Mouse (Mus musculus) midbrain, postnatal 0 days (tissue): ENCODE measurements around the gene Rps6ka2. TPM values are rescaled to one million over a fixed set of nuclear protein-coding genes. Genes with fewer than 3 reads are reported as not detected.
A peak's percentile ranks its signal among the peaks of the same experiment; 100 is the strongest.
"Not testable (repeated sequence)": the region's sequence is repeated elsewhere in the genome, so short reads cannot be mapped to it uniquely, and the experiment has no call there.

Experiments used
- ATAC-seq: fragments of 200-750 bp; cut with Nextera tagmentation; 2 replicates; pipeline ENCODE4 v1.8.0; 2017; ENCODE audit warnings: moderate number of reproducible peaks, mild to moderate bottlenecking, moderate TSS enrichment, moderate library complexity; ENCODE audit not compliant: low FRiP score
- DNase-seq: peaks from one replicate; pipeline ENCODE4 v3.0.0-alpha.2; 2015; ENCODE audit warnings: low spot score
- H3K27ac ChIP-seq: fragments of 300-500 bp; sonication (generic); 2 replicates; pipeline ENCODE4 v1.5.1; 2014; ENCODE audit warnings: low read depth, mild to moderate bottlenecking, low read length, mixed read lengths
- H3K27me3 ChIP-seq: fragments of 300-500 bp; sonication (generic); 2 replicates; pipeline ENCODE4 v1.6.1; 2014; ENCODE audit warnings: low read length, control low read depth, mixed read lengths; ENCODE audit not compliant: insufficient read depth
- H3K36me3 ChIP-seq: fragments of 300-500 bp; sonication (generic); 2 replicates; pipeline ENCODE4 v1.6.1; 2014; ENCODE audit warnings: low read length, control low read depth, mixed read lengths; ENCODE audit not compliant: insufficient read depth
- H3K4me1 ChIP-seq: fragments of 300-500 bp; sonication (generic); 2 replicates; pipeline ENCODE4 v1.6.1; 2014; ENCODE audit warnings: mild to moderate bottlenecking, control low read depth, antibody characterized with exemption, low read length, mixed read lengths; ENCODE audit not compliant: insufficient read depth
- H3K4me2 ChIP-seq: fragments of 300-500 bp; sonication (generic); 2 replicates; pipeline ENCODE4 v1.6.1; 2014; ENCODE audit warnings: low read depth, mild to moderate bottlenecking, low read length, mixed read lengths; ENCODE audit not compliant: poor library complexity, severe bottlenecking
- H3K4me3 ChIP-seq: fragments of 300-500 bp; sonication (generic); 2 replicates; pipeline ENCODE4 v1.5.1; 2014; ENCODE audit warnings: low read depth, mild to moderate bottlenecking, low read length, moderate library complexity
- H3K9ac ChIP-seq: fragments of 300-500 bp; sonication (generic); replicated peaks from 2 replicates; pipeline ENCODE4 v1.6.1; 2014; ENCODE audit warnings: mild to moderate bottlenecking, low read length, moderate library complexity, mixed read lengths; ENCODE audit not compliant: poor library complexity, severe bottlenecking
- H3K9me3 ChIP-seq: fragments of 300-500 bp; sonication (generic); 2 replicates; pipeline ENCODE4 v1.6.1; 2016; ENCODE audit warnings: low read length, control low read depth
- CTCF ChIP-seq: IDR thresholded peaks from 2 replicates; pipeline ENCODE4 v1.5.1; 2016; ENCODE audit warnings: antibody characterized with exemption, mild to moderate bottlenecking
- WGBS: fragments of 180-500 bp; shearing (Covaris S2); extraction: QIAGEN DNeasy Blood & Tissue Kit; methylation state at CpG from one replicate; pipeline ENCODE4 v1.1.7; 2014; 5-methylcytosine and 5-hydroxymethylcytosine counted together
- polyA plus RNA-seq: library from polyadenylated mRNA; unstranded; fragments of >200 nt; fragmentation: Nextera tagmentation; extraction: Ambion mirVana; gene quantifications from 2 replicates; pipeline ENCODE4 v1.2.1, GENCODE M21; 2015
- total RNA-seq: library from RNA; depleted of rRNA; stranded (reverse); fragments of >200 nt; gene quantifications from 2 replicates; pipeline ENCODE4 v1.2.3, GENCODE M21; 2014

Gene Rps6ka2
- total and polyA plus RNA-seq, 2 experiments from 2014 or later, result 16.8 to 34.2 TPM

DNA sequence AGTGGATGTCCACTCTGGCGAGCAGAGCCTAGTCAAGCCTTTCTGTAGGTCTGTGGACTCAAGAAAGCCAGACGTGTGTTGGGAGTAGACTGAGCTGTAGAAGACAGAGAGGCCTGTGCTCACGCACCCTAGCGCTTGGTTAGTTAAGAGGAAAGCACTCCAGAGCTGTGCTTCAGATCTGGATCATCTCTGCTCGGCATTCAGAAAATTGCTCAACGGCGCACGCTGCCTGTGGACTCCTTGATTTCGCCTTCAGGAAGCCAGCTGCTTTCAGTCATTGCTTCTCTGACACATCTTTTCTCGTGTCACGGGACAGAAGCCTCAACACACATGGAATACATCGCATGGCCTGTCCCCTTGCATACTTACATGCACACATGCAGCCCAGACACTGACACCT, 115.4 kb downstream of the Rps6ka2 start:
- Histone ChIP-seq H3K4me2 (no peak overlapping the region), H3K36me3 (0 out of 2 replicates have a peak, but pooled peaks cover 14% of the 10 kb centered on the region), H3K9me3 (no peaks in the 10 kb centered on the region), H3K27me3 (no peaks in the 10 kb centered on the region), H3K27ac (no peak overlapping the region), H3K4me3 (no peak overlapping the region), H3K4me1 (no peaks in the 10 kb centered on the region), H3K9ac (no peak overlapping the region)
- no peak for ATAC-seq
- no peak for TF ChIP-seq CTCF
- WGBS, result 89% methylated on average over 12 of the region's 12 CpGs
- DNase-seq, result no peak

DNA sequence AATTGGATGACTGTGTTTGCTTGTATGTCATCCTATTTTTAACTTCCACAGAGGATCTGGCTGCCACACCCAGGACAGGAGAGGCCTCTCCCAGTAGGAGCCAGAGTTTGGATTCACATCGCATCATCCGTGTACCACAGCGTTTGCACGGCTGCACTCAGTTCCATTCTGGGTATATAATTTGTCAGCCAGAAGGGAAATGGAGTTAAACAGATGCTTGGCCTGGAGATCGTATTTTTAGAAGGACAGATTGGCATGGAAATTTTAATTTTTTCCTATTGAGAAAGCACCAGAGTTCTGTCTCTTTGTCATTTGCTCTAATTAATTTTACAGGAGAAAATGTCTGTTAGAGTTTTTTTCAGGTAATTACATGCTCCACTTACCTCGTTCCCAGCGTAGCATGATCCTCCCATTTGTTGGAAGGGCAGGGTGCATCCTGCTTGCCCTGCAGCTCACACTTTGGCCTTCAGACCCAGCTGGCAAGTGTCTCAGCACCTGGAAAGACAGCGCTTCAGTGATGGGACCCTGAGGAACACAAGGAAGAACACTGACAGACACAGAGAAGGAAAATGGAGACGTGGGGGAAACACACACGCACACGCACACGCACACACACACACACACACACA, 116.6 kb downstream of the Rps6ka2 start:
- ATAC-seq, result no peak
- TF ChIP-seq CTCF, result no peak
- H3K4me2 ChIP-seq, result no peak overlapping the region
- H3K9ac ChIP-seq, result no peak overlapping the region
- no peaks in the 10 kb centered on the region for H3K27me3 ChIP-seq
- H3K27ac ChIP-seq, result no peak overlapping the region
- WGBS, result 82% methylated on average over 12 of the region's 12 CpGs
- DNase-seq, result no peak
- H3K4me3 ChIP-seq, result no peak overlapping the region
- no peaks in the 10 kb centered on the region for H3K9me3 ChIP-seq
- H3K36me3 ChIP-seq, result 0 out of 2 replicates have a peak, but pooled peaks cover 14% of the 10 kb centered on the region
- no peaks in the 10 kb centered on the region for H3K4me1 ChIP-seq

DNA sequence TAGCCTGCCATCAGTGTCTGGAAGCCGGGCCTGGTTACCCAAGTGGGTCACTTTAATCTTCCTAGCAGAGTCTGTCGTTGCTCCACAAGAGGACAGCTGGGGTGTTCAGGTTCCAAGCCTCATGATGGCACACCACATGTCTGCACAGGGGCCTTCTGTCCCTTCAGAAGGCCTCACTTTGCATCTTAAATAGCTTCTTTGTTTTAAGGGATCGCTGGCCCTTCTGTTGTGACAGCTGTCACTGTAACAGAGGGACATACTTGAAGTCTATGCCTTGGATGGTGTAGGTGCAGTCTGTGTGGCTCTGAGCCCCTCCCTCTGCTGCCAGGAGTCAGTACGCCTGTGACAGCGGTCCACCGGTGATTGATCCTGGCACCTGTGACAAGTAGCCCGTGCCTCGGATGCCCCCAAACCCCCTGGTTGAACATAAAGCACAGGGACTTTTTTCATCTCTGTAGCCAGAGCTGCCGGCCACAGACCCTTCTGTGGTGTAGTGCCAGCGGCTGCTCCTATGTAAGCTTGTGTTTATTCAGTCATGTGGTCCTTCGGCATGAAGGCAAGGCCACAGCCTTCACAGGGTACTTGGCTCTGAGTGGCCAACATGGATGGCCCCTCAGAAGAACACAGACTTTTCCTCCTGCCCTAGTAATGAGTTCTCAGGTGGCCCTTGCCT, 122.2 kb downstream of the Rps6ka2 start:
- no peak overlapping the region for H3K4me2 ChIP-seq
- no peaks in the 10 kb centered on the region for H3K27me3 ChIP-seq
- WGBS, result 56% methylated on average over 11 of the region's 11 CpGs
- no peak overlapping the region for H3K27ac ChIP-seq
- no peaks in the 10 kb centered on the region for H3K9me3 ChIP-seq
- no peaks in the 10 kb centered on the region for H3K4me1 ChIP-seq
- ATAC-seq (peak; percentile 53; the same call in 1 of the 2 replicates), DNase-seq (peak; percentile 77)
- H3K36me3 ChIP-seq, result peaks cover 4% of the 10 kb centered on the region; the same call in 1 of the 2 replicates
- H3K9ac ChIP-seq, result no peak overlapping the region
- TF ChIP-seq CTCF, result no peak
- H3K4me3 ChIP-seq, result no peak overlapping the region

DNA sequence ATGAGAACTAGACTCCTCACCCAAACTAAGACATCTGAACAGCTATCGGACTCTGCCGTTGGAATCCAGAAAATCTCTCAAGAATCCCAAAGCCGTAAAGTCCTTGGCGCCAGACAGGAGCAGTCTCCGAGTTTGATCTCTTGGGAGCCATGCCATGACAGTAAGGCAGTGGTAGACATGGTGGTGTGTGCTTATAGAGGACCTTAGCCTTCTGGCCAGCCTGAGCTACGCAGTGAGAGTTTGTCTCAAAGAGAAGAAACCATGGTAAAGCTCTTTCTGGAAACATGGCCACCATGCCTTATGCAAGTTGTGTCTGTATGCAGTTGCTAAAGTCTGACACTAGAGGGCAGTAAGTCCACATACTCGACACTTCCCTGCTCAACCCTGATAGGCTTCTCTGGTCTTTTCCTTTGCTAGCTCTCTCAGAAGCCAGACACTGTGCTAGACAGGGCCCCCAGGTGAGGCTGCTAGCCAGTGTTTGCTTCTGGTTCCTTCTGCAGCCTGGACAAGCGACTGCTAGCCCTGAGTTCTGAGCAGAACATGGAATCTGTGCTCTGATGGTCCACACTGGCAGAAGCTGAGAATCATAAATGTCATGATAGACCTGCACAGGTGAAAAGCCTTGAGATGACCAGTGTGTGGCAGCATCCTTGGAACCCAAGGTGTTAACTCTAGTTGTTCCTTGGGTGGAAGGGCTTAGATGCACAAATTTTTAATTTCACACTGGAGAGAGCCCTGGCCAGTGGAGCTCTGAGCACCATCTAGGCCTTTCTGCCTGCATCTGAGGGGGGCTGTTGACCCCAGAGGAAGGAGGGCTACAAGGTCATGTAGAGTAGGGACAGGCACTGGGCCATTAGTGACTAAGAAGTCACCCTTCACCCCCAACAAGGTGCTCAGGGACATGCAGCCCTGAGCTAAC, 136.6 kb downstream of the Rps6ka2 start:
- not testable (repeated sequence) for H3K9me3 ChIP-seq, H3K4me3 ChIP-seq, H3K9ac ChIP-seq, H3K4me2 ChIP-seq, H3K4me1 ChIP-seq, DNase-seq, H3K27ac ChIP-seq, H3K36me3 ChIP-seq, H3K27me3 ChIP-seq
- ATAC-seq, result peak; percentile 91
- WGBS, result 68% methylated on average over 7 of the region's 8 CpGs
- peak; percentile 65 for TF ChIP-seq CTCF

DNA sequence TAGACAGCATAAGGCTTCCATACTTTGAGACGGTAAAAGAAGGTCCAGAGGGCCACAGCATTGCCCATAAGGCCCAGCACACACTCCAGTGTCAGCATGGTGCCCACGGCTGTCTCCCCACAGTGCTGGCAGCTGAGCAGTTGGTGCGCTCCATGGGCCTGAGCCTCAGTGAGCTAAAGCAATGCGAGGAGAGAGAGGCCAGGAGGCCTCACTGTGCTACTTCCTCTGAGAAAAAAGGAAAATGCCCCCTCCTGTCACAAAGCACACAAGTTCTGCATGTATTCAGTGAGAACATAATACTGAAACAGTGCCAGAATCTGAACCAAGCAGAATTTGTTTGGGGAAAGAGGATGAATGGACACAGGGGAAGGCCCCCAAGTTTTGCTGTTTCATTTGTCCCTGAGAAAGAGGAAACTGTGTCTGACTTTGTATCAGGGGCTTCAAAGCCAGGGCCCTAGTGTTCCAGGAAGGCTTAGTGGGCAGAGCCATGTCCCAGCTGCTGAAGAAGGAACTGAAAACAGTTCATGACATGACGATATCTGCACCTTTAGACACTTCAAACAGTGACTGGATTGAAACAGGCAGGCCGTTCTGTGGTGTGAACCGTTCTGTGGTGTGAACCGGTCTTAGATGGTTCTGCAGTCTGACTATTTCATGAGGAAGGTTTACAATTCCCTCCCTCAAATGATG, 145.9 kb downstream of the Rps6ka2 start:
- H3K9me3 ChIP-seq, H3K9ac ChIP-seq, H3K36me3 ChIP-seq, H3K4me2 ChIP-seq, ATAC-seq, H3K4me3 ChIP-seq, H3K4me1 ChIP-seq, DNase-seq, H3K27ac ChIP-seq, H3K27me3 ChIP-seq: not testable (repeated sequence)
- 89% methylated on average over 6 of the region's 8 CpGs for WGBS

DNA sequence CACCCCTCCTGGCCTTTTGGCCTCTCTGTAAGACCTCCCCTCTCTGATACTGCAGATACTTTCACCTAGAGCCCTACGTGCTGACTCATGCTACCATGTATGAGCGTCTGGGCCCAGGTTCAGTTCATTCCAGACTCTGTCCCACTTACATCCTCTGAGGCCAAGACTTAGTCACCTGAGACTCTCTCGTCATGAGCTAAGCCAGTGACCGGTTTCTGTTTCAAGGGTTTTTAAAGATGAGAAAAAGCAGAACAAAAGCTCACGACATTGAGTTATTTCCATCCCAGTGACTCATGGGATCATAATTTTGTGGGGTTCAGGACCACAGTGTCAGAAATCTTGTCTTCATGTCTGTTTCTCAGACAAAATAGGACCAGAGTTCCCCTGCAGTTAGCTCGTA, 149.9 kb downstream of the Rps6ka2 start:
- H3K36me3 ChIP-seq, H3K27ac ChIP-seq, H3K9ac ChIP-seq, ATAC-seq, H3K9me3 ChIP-seq, H3K4me1 ChIP-seq, H3K27me3 ChIP-seq, H3K4me2 ChIP-seq, H3K4me3 ChIP-seq, DNase-seq: not testable (repeated sequence)
- 92% methylated on average over 6 of the region's 6 CpGs for WGBS

DNA sequence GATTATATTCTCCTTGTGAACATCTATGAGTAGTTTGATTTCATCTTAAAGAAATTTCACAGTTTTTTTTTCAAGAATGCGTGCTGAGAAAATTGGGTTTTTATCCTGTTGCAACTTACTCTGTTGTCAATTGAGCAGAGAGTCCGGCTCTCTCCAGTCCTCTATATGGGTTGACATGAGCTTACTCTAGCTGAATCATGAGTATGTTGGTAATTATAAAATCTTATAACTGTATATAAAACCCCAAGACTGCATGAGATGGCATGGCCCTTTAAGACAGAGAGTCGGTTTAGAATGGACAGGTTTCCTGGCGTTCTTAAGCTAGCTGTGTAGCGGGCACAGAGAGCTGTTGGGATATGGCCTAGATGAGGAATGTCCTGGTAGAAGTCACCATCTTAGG, 154.4 kb downstream of the Rps6ka2 start, which contains the start of gene Tcp10a:
Gene Tcp10a (plus strand): TSS at position 301 of the 400 bp plus-strand sequence.
- ATAC-seq, H3K27me3 ChIP-seq, H3K9me3 ChIP-seq, H3K27ac ChIP-seq, H3K4me2 ChIP-seq, H3K4me1 ChIP-seq, DNase-seq, H3K9ac ChIP-seq, H3K4me3 ChIP-seq, H3K36me3 ChIP-seq: not testable (repeated sequence)
- WGBS, result 93% methylated on average over 3 of the region's 5 CpGs

DNA sequence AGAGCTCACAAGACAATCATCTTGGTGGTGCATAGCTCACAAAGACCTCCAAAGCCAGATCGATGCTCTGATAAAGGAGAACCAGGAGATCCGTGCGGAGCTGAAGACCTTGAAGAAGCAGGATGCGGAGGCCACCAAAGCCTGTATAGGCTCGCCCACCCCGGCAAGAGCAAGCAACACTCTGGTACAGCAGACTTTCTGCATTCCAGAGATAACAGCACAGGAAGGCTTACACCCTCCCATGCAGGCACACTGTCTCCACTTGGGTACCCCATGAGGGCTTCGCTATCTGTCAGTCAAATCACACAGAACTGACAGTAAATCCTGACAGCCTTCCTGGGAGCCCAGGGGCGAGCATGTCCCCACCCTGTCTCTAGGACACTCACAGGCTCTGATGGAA, 156.5 kb downstream of the Rps6ka2 start:
- not testable (repeated sequence) for H3K36me3 ChIP-seq, H3K27me3 ChIP-seq, DNase-seq, ATAC-seq, H3K9ac ChIP-seq, H3K4me2 ChIP-seq, H3K4me1 ChIP-seq, H3K4me3 ChIP-seq, H3K27ac ChIP-seq, H3K9me3 ChIP-seq
- WGBS, result 82% methylated on average over 2 of the region's 8 CpGs
